Mouse (Mus musculus) embryonic facial prominence, embryonic 14.5 days (tissue): ENCODE measurements at regions not wholly inside any gene's neighbourhood (a gene's known extent, or its start where the extent isn't known, plus 50 kb on each side); places are given as distances from the start of the nearest gene placed in this dataset.
A peak's percentile ranks its signal among the peaks of the same experiment; 100 is the strongest.

Source experiments
- ATAC-seq: fragments of 200-750 bp; cut with Nextera tagmentation; 2 replicates; pipeline ENCODE4 v1.8.0; 2017; ENCODE audit warnings: low read depth, moderate number of reproducible peaks, moderate TSS enrichment
- DNase-seq: peaks from one replicate; pipeline ENCODE4 v3.0.0-alpha.2; 2015; ENCODE audit warnings: low spot score
- H3K27ac ChIP-seq: fragments of 300-500 bp; sonication (generic); replicated peaks from 2 replicates; pipeline ENCODE4 v1.5.1; 2014; ENCODE audit warnings: low read depth, mild to moderate bottlenecking, low read length, moderate library complexity
- H3K27me3 ChIP-seq: fragments of 300-500 bp; sonication (generic); replicated peaks from 2 replicates; pipeline ENCODE4 v1.6.1; 2014; ENCODE audit warnings: low read length; ENCODE audit not compliant: control insufficient read depth, insufficient read depth
- H3K36me3 ChIP-seq: fragments of 300-500 bp; sonication (generic); 2 replicates; pipeline ENCODE4 v1.6.1; 2014; ENCODE audit warnings: low read length, mixed read lengths; ENCODE audit not compliant: control insufficient read depth, insufficient read depth
- H3K4me1 ChIP-seq: fragments of 300-500 bp; sonication (generic); 2 replicates; pipeline ENCODE4 v1.6.1; 2014; ENCODE audit warnings: antibody characterized with exemption, low read length; ENCODE audit not compliant: control insufficient read depth, insufficient read depth
- H3K4me2 ChIP-seq: fragments of 300-500 bp; sonication (generic); 2 replicates; pipeline ENCODE4 v1.6.1; 2014; ENCODE audit warnings: low read depth, mild to moderate bottlenecking, low read length, moderate library complexity, mixed read lengths
- H3K4me3 ChIP-seq: fragments of 300-500 bp; sonication (generic); 2 replicates; pipeline ENCODE4 v1.5.1; 2014; ENCODE audit warnings: low read depth, mild to moderate bottlenecking, low read length
- H3K9ac ChIP-seq: fragments of 300-500 bp; sonication (generic); 2 replicates; pipeline ENCODE4 v1.6.1; 2014; ENCODE audit warnings: low read depth, mild to moderate bottlenecking, low read length, moderate library complexity, mixed read lengths
- H3K9me3 ChIP-seq: fragments of 300-500 bp; sonication (generic); 2 replicates; pipeline ENCODE4 v1.6.1; 2016; ENCODE audit warnings: low read length; ENCODE audit not compliant: control insufficient read depth
- WGBS: fragments of 180-500 bp; shearing (Covaris S2); extraction: QIAGEN DNeasy Blood & Tissue Kit; methylation state at CpG from one replicate; pipeline ENCODE4 v1.1.7; 2014; 5-methylcytosine and 5-hydroxymethylcytosine counted together

GRCm38 (mm10) chr4:35551988-35552387 is 326.0 kb upstream of the C9orf72 start:
- Histone ChIP-seq H3K4me1 (no peaks in the 10 kb centered on the region), H3K27ac (no peak overlapping the region), H3K27me3 (no peaks in the 10 kb centered on the region), H3K9me3 (no peaks in the 10 kb centered on the region), H3K9ac (no peak overlapping the region), H3K4me2 (no peak overlapping the region), H3K4me3 (no peak overlapping the region), H3K36me3 (no peaks in the 10 kb centered on the region)
- DNase-seq (peak; percentile 32), ATAC-seq (peak; percentile 72; the same call in 1 of the 2 replicates)

- Histone ChIP-seq H3K36me3 (no peaks in the 10 kb centered on the region), H3K4me3 (no peak overlapping the region), H3K4me2 (no peak overlapping the region), H3K27me3 (no peaks in the 10 kb centered on the region), H3K27ac (no peak overlapping the region), H3K4me1 (no peaks in the 10 kb centered on the region), H3K9ac (no peak overlapping the region), H3K9me3 (no peaks in the 10 kb centered on the region)
- ATAC-seq (no peak), DNase-seq (no peak)
- 64% methylated on average over 6 of the region's 6 CpGs for WGBS
Measured at GRCm38 (mm10) chr4:35534565-35535279, 308.7 kb upstream of the C9orf72 start.

GRCm38 (mm10) chr4:35534154-35534553 is 308.2 kb upstream of the C9orf72 start:
- no peaks in the 10 kb centered on the region for H3K36me3 ChIP-seq
- H3K9ac ChIP-seq: no peak overlapping the region
- no peak for ATAC-seq

More at GRCm38 (mm10) chr4:35534154-35534553, 308.2 kb upstream of the C9orf72 start:
- H3K27ac ChIP-seq: no peak overlapping the region
- no peaks in the 10 kb centered on the region for H3K4me1 ChIP-seq
- no peak overlapping the region for H3K4me3 ChIP-seq
- no peaks in the 10 kb centered on the region for H3K27me3 ChIP-seq
- H3K4me2 ChIP-seq: no peak overlapping the region
- DNase-seq: no peak
- H3K9me3 ChIP-seq: no peaks in the 10 kb centered on the region
